Mouse (Mus musculus) mesoderm, embryonic 11.5 days (tissue): Measurements from ENCODE around the gene Cdk4.

Experiments used
- DNase-seq: peaks from one replicate; pipeline ENCODE4 v3.0.0-alpha.2; 2012; ENCODE audit warnings: low read depth, low spot score

The Cdk4 gene

GRCm38 (mm10) chr10:127099191-127099590 is 35.9 kb downstream of the Cdk4 start:
- DNase-seq = no peak

GRCm38 (mm10) chr10:127099868-127100267 is 36.5 kb downstream of the Cdk4 start:
- no peak for DNase-seq

GRCm38 (mm10) chr10:127100414-127100813 is 37.1 kb downstream of the Cdk4 start:
- DNase-seq = no peak

GRCm38 (mm10) chr10:127101151-127101550 is 37.8 kb downstream of the Cdk4 start:
- DNase-seq = no peak

- DNase-seq = no peak
Measured at GRCm38 (mm10) chr10:127103631-127104030, 40.3 kb downstream of the Cdk4 start.

- no peak for DNase-seq
Measured at GRCm38 (mm10) chr10:127107563-127108261, 44.4 kb downstream of the Cdk4 start.

- DNase-seq = no peak
Measured at GRCm38 (mm10) chr10:127108262-127108583, 44.9 kb downstream of the Cdk4 start.

- DNase-seq = no peak
Measured at GRCm38 (mm10) chr10:127111001-127111887, 47.9 kb downstream of the Cdk4 start.

GRCm38 (mm10) chr10:127114408-127114807 is 51.1 kb downstream of the Cdk4 start:
- no peak for DNase-seq

GRCm38 (mm10) chr10:127115068-127115467 is 51.7 kb downstream of the Cdk4 start:
- no peak for DNase-seq
